Mouse (Mus musculus): ENCODE measurements around the gene Mettl6. TPM values are rescaled to one million over a fixed set of nuclear protein-coding genes. Genes with fewer than 3 reads are reported as not detected.
"Not testable (repeated sequence)": the region's sequence is repeated elsewhere in the genome, so short reads cannot be mapped to it uniquely, and the experiment has no call there.

The Mettl6 gene
- polyA plus RNA-seq, 1 experiment from 2014 or later: 57.6 TPM

DNA sequence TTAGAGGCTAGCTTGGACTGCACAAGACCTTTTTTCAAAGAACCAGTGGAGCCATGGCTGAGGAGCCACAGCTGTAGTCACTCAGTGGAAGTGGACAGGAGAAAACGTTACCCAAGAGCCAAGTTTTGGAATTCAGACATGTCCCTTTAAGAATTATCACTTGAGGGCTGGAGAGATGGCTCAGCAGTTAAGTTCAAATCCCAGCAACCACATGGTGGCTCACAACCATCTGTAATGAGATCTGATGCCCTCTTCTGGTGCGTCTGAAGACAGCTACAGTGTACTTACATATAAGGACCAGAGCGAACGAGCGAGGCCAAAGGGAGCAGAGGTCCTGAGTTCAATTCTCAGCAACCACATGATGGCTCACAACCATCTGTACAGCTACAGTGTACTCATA lies 32.6 kb downstream of the Mettl6 start:
- not testable (repeated sequence) for H3K9ac ChIP-seq (ENCODE audit: low read length); ATAC-seq; H3K36me3 ChIP-seq (ENCODE audit: control insufficient read depth, insufficient read depth, low read length); H3K27ac ChIP-seq (ENCODE audit: low read depth, low read length); H3K4me2 ChIP-seq (ENCODE audit: low read length); H3K4me1 ChIP-seq (ENCODE audit: control insufficient read depth, insufficient read depth, low read length); H3K4me3 ChIP-seq (ENCODE audit: low read depth, low read length); H3K9me3 ChIP-seq (replicated peaks; ENCODE audit: control insufficient read depth, low read length); DNase-seq (ENCODE audit: low spot score); H3K27me3 ChIP-seq (replicated peaks; ENCODE audit: control insufficient read depth, insufficient read depth, low read length)
- 75% methylated on average over 5 of the region's 5 CpGs for WGBS

DNA sequence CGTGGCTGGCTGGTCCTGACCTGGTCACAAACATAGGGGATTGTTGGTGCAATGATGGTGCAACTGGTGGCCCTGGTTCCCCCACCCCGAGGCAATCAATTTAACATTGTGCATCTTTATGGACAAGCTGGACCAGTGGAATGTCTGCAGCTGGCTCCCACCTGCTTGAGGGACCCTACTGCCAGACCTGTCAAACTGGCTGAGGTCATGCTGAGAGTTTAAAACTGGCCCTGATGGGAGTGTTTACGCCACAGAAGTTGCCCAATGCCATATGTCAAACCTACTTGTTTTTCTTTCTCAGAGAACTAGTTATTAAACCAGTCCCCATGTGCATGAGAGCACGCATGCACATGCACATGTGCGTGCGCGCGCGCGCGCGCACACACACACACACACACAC lies 36.8 kb downstream of the Mettl6 start:
- no peak overlapping the region for H3K9ac ChIP-seq (ENCODE audit: low read length)
- no peak overlapping the region for H3K4me2 ChIP-seq (ENCODE audit: low read length)
- DNase-seq (ENCODE audit: low spot score) (no peak), ATAC-seq (no peak)
- H3K4me1 ChIP-seq (ENCODE audit: control insufficient read depth, insufficient read depth, low read length): no peaks in the 10 kb centered on the region
- H3K4me3 ChIP-seq (ENCODE audit: low read depth, low read length): no peak overlapping the region
- no peaks in the 10 kb centered on the region for H3K36me3 ChIP-seq (ENCODE audit: control insufficient read depth, insufficient read depth, low read length)
- H3K9me3 ChIP-seq (replicated peaks; ENCODE audit: control insufficient read depth, low read length): no peaks in the 10 kb centered on the region
- no peak overlapping the region for H3K27ac ChIP-seq (ENCODE audit: low read depth, low read length)
- WGBS: 93% methylated on average over 12 of the region's 12 CpGs
- H3K27me3 ChIP-seq (replicated peaks; ENCODE audit: control insufficient read depth, insufficient read depth, low read length): no peaks in the 10 kb centered on the region

DNA sequence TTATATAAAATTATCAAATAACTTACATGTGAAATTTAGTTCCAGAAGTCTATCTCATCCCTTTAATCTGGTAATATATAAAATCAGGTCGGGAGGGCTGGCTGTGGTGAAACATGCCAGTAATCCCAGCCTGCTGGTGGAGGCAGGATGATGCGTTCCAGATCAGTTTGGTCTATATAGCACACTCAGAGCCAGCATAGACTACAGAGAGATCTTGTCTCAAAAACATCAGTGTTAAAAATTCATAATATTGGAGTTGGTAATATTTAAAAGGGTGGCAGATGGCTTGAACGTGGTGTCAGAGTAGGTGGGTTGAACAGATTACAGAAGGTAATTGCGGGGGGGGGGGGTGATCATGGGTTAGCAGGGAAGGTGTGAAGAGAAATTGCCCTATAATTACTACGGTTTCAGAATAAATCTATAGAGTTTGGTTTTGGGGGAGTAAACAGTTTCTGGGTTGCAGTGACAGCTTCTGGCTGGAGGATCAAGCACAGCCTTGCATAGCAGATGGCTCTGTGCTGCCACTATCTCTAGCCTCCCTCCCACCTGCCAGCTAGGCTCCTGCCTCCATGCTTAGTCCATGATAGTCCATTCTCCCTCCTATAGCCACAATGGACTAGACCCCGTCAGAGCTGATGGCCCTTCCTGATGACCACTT lies 38.6 kb downstream of the Mettl6 start:
- Histone ChIP-seq H3K4me3 (ENCODE audit: low read depth, low read length) (no peak overlapping the region), H3K36me3 (ENCODE audit: control insufficient read depth, insufficient read depth, low read length) (no peaks in the 10 kb centered on the region), H3K27me3 (replicated peaks; ENCODE audit: control insufficient read depth, insufficient read depth, low read length) (no peaks in the 10 kb centered on the region), H3K27ac (ENCODE audit: low read depth, low read length) (peak overlapping the region; percentile 33; the same call in 1 of the 2 replicates), H3K4me2 (ENCODE audit: low read length) (no peak overlapping the region), H3K9me3 (replicated peaks; ENCODE audit: control insufficient read depth, low read length) (no peaks in the 10 kb centered on the region), H3K9ac (ENCODE audit: low read length) (no peak overlapping the region), H3K4me1 (ENCODE audit: control insufficient read depth, insufficient read depth, low read length) (no peaks in the 10 kb centered on the region)
- WGBS: 70% methylated on average over 6 of the region's 6 CpGs
- DNase-seq (ENCODE audit: low spot score) (peak; percentile 55), ATAC-seq (peak; percentile 81)

DNA sequence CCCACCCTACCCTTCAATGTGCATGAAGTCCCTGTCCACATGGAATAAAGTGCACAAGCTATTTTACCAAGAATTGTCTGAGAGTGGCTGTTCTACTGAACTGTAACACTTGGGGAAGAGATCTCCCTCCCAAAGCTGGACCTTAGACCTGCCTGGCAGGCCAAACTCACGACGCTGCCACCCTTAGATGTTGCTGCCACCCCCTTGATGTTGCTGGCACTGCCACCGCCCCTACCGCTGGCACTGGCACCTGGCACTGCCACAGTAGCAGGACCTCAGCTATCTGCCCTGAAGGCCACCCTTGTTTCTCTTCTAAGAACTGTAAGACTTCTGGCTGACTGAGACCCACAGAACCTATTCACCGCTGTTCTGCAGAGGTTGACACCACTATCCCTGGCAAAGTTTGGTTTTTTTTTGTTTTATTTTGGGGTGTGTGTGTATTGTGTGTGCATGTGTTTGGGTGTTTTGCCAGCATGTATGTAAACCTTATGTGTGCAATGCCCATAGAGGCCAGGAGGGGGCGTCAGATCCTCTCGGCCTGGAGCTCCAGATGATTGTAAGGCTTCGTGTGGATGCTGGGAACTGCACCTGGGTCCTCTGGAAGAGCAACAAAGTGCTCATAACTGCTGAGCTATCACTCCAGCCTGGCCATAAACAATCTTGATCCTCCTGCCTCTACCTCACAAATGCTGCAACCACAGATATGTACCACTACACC lies 39.8 kb downstream of the Mettl6 start:
- no peak overlapping the region for H3K9ac ChIP-seq (ENCODE audit: low read length)
- no peaks in the 10 kb centered on the region for H3K27me3 ChIP-seq (replicated peaks; ENCODE audit: control insufficient read depth, insufficient read depth, low read length)
- no peak overlapping the region for H3K4me3 ChIP-seq (ENCODE audit: low read depth, low read length)
- H3K27ac ChIP-seq (ENCODE audit: low read depth, low read length): no peak overlapping the region
- H3K4me2 ChIP-seq (ENCODE audit: low read length): no peak overlapping the region
- ATAC-seq (no peak), DNase-seq (ENCODE audit: low spot score) (no peak)
- H3K9me3 ChIP-seq (replicated peaks; ENCODE audit: control insufficient read depth, low read length): no peaks in the 10 kb centered on the region
- 87% methylated on average over 8 of the region's 8 CpGs for WGBS
- H3K4me1 ChIP-seq (ENCODE audit: control insufficient read depth, insufficient read depth, low read length): no peaks in the 10 kb centered on the region
- H3K36me3 ChIP-seq (ENCODE audit: control insufficient read depth, insufficient read depth, low read length): no peaks in the 10 kb centered on the region

DNA sequence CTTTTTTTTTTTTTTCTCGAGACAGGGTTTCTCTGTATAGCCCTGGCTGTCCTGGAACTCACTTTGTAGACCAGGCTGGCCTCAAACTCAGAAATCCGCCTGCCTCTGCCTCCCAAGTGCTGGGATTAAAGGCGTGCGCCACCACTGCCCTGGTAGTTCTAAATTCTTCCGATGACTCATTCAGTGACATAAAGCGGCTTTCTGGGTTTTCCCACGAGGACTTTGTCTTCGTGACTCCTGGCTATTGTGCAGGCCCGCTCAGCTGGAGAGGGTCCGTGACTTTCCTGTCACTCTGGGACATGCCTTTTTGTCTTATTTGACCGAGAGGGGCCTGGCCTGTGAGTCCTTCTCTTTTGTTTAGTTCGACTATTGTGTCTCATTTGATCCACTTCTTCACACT lies 40.9 kb downstream of the Mettl6 start:
- H3K9me3 ChIP-seq (replicated peaks; ENCODE audit: control insufficient read depth, low read length); H3K4me2 ChIP-seq (ENCODE audit: low read length); H3K4me3 ChIP-seq (ENCODE audit: low read depth, low read length); H3K27ac ChIP-seq (ENCODE audit: low read depth, low read length); ATAC-seq; H3K4me1 ChIP-seq (ENCODE audit: control insufficient read depth, insufficient read depth, low read length); H3K9ac ChIP-seq (ENCODE audit: low read length); H3K36me3 ChIP-seq (ENCODE audit: control insufficient read depth, insufficient read depth, low read length); DNase-seq (ENCODE audit: low spot score); H3K27me3 ChIP-seq (replicated peaks; ENCODE audit: control insufficient read depth, insufficient read depth, low read length): not testable (repeated sequence)
- WGBS: 70% methylated on average over 11 of the region's 12 CpGs

DNA sequence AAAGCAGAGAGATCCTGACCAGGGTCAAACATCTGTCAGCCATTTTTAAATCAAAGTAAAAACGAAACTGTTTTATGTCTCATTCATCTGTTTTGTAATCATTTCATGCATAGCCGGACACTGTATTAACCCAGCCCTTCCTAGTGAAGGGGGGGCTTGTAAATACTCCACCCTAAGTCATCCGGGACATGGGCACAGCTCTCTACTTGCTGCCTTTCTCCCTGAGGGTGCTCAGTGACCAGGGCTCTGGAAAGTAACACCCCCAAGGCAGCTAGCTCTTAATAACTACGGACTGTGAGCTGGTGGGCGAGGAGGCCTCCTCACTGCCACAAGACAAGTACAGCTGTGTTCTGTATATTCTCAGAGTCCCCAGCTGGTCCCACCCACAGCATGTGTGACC lies 45.8 kb downstream of the Mettl6 start:
- no peak for ATAC-seq
- H3K9me3 ChIP-seq (replicated peaks; ENCODE audit: control insufficient read depth, low read length): no peaks in the 10 kb centered on the region
- DNase-seq (ENCODE audit: low spot score): no peak
- H3K4me1 ChIP-seq (ENCODE audit: control insufficient read depth, insufficient read depth, low read length): no peaks in the 10 kb centered on the region
- H3K9ac ChIP-seq (ENCODE audit: low read length): no peak overlapping the region
- H3K36me3 ChIP-seq (ENCODE audit: control insufficient read depth, insufficient read depth, low read length): no peaks in the 10 kb centered on the region
- no peak overlapping the region for H3K4me3 ChIP-seq (ENCODE audit: low read depth, low read length)
- H3K27me3 ChIP-seq (replicated peaks; ENCODE audit: control insufficient read depth, insufficient read depth, low read length): no peaks in the 10 kb centered on the region
- H3K27ac ChIP-seq (ENCODE audit: low read depth, low read length): no peak overlapping the region
- H3K4me2 ChIP-seq (ENCODE audit: low read length): no peak overlapping the region
- 76% methylated on average over 5 of the region's 5 CpGs for WGBS

DNA sequence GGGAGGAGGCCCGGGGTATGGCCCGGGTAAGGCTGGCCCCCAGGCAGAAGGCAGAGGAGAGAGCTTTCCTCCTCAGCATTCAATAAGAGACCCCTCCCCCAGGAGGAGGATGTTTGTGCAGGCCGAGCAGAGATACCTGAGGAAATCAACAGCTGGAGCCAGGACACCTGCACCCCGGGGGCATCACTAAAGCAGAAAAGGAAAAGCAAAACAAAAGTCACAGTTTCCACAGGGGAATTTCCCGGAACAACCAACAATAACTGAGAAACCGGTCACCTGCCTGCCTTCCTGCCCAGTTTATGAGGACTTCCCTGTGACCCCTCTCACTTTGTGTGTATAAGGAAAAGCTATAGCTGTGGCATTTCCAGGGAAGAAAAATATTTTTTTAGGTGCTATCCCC lies 51.2 kb downstream of the Mettl6 start:
- H3K4me1 ChIP-seq (ENCODE audit: control insufficient read depth, insufficient read depth, low read length): no peaks in the 10 kb centered on the region
- no peaks in the 10 kb centered on the region for H3K36me3 ChIP-seq (ENCODE audit: control insufficient read depth, insufficient read depth, low read length)
- H3K4me2 ChIP-seq (ENCODE audit: low read length): no peak overlapping the region
- no peak overlapping the region for H3K4me3 ChIP-seq (ENCODE audit: low read depth, low read length)
- no peak overlapping the region for H3K9ac ChIP-seq (ENCODE audit: low read length)
- ATAC-seq (no peak), DNase-seq (ENCODE audit: low spot score) (no peak)
- H3K27ac ChIP-seq (ENCODE audit: low read depth, low read length): no peak overlapping the region
- H3K9me3 ChIP-seq (replicated peaks; ENCODE audit: control insufficient read depth, low read length): no peaks in the 10 kb centered on the region
- 76% methylated on average over 6 of the region's 6 CpGs for WGBS
- no peaks in the 10 kb centered on the region for H3K27me3 ChIP-seq (replicated peaks; ENCODE audit: control insufficient read depth, insufficient read depth, low read length)

DNA sequence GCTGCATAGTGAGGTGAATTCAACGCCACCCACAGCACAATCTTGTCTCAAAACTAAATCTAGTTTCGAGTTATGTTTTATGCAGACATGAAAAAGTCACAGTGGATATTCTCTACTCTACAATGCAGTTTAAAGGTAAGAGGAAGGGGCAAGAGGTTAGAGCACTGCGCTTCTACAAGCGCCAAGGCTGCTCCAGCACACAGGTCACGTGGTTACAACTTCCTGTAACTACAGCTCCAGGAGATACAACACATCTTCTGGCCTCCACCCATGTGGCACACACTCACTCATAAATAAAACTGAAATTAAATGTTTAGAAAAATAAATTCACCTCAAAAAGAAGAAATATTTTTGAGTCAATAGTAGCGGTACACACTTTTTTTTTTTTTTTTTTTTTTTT lies 54.1 kb downstream of the Mettl6 start:
- no peaks in the 10 kb centered on the region for H3K4me1 ChIP-seq (ENCODE audit: control insufficient read depth, insufficient read depth, low read length)
- no peak overlapping the region for H3K27ac ChIP-seq (ENCODE audit: low read depth, low read length)
- H3K4me2 ChIP-seq (ENCODE audit: low read length): no peak overlapping the region
- no peak for DNase-seq (ENCODE audit: low spot score)
- no peak overlapping the region for H3K4me3 ChIP-seq (ENCODE audit: low read depth, low read length)
- no peak for ATAC-seq
- no peaks in the 10 kb centered on the region for H3K36me3 ChIP-seq (ENCODE audit: control insufficient read depth, insufficient read depth, low read length)
- no peaks in the 10 kb centered on the region for H3K27me3 ChIP-seq (replicated peaks; ENCODE audit: control insufficient read depth, insufficient read depth, low read length)
- no peaks in the 10 kb centered on the region for H3K9me3 ChIP-seq (replicated peaks; ENCODE audit: control insufficient read depth, low read length)
- H3K9ac ChIP-seq (ENCODE audit: low read length): no peak overlapping the region
- WGBS: 81% methylated on average over 6 of the region's 6 CpGs

DNA sequence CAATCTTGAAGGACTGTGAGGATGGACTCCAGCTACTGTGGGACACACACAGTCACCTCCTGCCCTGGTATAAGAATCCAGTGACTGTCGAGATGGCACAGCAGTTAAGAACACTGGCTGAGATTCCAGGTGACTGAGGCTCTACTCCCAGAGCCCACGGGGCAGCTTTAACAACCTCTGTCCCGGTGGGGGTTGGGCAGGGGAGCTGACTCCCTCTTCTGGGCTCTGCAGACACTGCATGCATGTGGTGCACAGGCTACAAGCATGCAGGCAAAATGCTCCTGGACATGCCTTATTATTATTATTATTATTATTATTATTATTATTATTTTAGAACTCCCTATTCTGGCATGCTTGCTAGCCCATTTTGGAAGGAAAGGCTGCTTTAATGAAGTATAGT lies 54.6 kb downstream of the Mettl6 start:
- no peaks in the 10 kb centered on the region for H3K36me3 ChIP-seq (ENCODE audit: control insufficient read depth, insufficient read depth, low read length)
- no peaks in the 10 kb centered on the region for H3K4me1 ChIP-seq (ENCODE audit: control insufficient read depth, insufficient read depth, low read length)
- no peaks in the 10 kb centered on the region for H3K9me3 ChIP-seq (replicated peaks; ENCODE audit: control insufficient read depth, low read length)
- H3K4me3 ChIP-seq (ENCODE audit: low read depth, low read length): no peak overlapping the region
- no peak overlapping the region for H3K9ac ChIP-seq (ENCODE audit: low read length)
- H3K4me2 ChIP-seq (ENCODE audit: low read length): no peak overlapping the region
- ATAC-seq: no peak
- no peak overlapping the region for H3K27ac ChIP-seq (ENCODE audit: low read depth, low read length)
- DNase-seq (ENCODE audit: low spot score): no peak
- no peaks in the 10 kb centered on the region for H3K27me3 ChIP-seq (replicated peaks; ENCODE audit: control insufficient read depth, insufficient read depth, low read length)
- 47% methylated on average over 3 of the region's 3 CpGs for WGBS

All from forebrain, embryonic 14.5 days (tissue).